Mouse (Mus musculus): ENCODE results near the gene Ppp1r37.

GRCm38 (mm10) chr7:19520032-19520431 is 42.8 kb downstream of the Ppp1r37 start:
- TF ChIP-seq CTCF (IDR thresholded peaks at IDR 0.05; ENCODE audit: extremely low read depth, insufficient read length, insufficient replicate concordance, low read depth, low read length) (no peak), POLR2A (IDR thresholded peaks at IDR 0.05; ENCODE audit: low read depth, low read length) (no peak)

All from small intestine, adult 2 months (tissue).